ENCODE assay signal across 10 mouse cellular contexts in the genomic region with DNA sequence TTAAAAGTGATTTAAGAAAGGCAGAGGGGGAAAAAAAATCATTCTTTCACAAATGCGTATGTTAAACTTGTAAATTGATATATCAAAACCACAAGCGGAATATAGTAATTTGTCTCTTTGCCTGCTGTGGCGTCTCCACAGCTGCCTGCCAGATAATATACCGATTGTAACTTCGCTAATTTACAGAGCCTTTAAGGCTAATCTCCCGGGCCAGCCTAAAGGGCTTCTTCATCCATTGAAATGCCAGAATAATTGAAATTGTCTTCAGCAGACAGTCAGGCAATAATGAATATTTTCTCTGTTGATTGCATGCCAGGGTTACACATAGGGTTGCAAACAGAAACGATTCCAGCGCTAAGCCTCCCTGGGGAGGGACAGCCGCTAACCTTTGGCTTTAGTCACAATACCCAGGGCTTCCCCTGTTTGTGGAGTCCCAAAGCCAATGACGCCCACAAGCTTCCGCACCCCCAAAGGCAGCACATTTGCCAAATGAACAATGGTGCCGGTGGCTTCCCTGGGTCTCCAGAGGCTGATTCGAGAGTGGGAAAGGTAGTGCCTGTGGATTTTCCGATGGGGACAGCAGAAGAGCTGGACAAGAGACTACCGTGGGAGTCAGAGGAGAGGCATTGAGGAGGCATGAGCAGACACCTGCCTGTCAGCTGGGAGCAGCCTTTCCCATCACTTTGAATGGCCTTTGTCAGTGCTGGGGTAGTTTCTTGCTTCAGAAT.
A peak's percentile ranks its signal among the peaks of the same experiment; 100 is the strongest.
DNase-seq lines count a peak whose midpoint lies in the region; ATAC-seq lines count a peak whose summit lies in the region.
"Had no signal": no experiment of that assay in that cellular context is flagged by ENCODE, and none has a peak within 500 bp of the region (broad histone marks: within the 10 kb centered on the region; RNA-seq: fewer than 3 reads in every experiment).

No protein-coding gene starts in this region.

- peak overlapping the region; percentile 33; the same call in 1 of the 2 replicates for H3K4me2 ChIP-seq in kidney, embryonic 15.5 days
- peak overlapping the region; percentile 46 for H3K4me2 ChIP-seq in forebrain, embryonic 12.5 days
- peak overlapping the region; percentile 42 for H3K4me2 ChIP-seq in hindbrain, embryonic 13.5 days
- H3K4me2 ChIP-seq in neural tube, embryonic 13.5 days, result peak overlapping the region; percentile 48

- H3K9me3 ChIP-seq in kidney, embryonic 15.5 days (replicated peaks), result no peaks in the 10 kb centered on the region
- H3K9me3 ChIP-seq in forebrain, embryonic 12.5 days, result no peaks in the 10 kb centered on the region
- no peaks in the 10 kb centered on the region for H3K9me3 ChIP-seq in hindbrain, embryonic 13.5 days
- H3K9me3 ChIP-seq in neural tube, embryonic 13.5 days, result no peaks in the 10 kb centered on the region
- H3K9me3 ChIP-seq: G1E had no signal

- WGBS in kidney, embryonic 15.5 days, result 33% methylated on average over 15 of the region's 15 CpGs
- 8% methylated on average over 15 of the region's 15 CpGs for WGBS in forebrain, embryonic 12.5 days
- WGBS in hindbrain, embryonic 13.5 days, result 13% methylated on average over 15 of the region's 15 CpGs
- WGBS in neural tube, embryonic 13.5 days, result 13% methylated on average over 15 of the region's 15 CpGs

- no peak for DNase-seq in kidney, adult 8-10 months
- DNase-seq in right cerebral cortex, adult 18-20 months, result no peak
- no peak for DNase-seq in lung, postnatal 36 days
- no peak for DNase-seq in adrenal gland, adult (ENCODE audit: inconsistent age in 2 of 2, low spot score in 1 of 2)

- no peaks in the 10 kb centered on the region for H3K36me3 ChIP-seq in kidney, embryonic 15.5 days
- H3K36me3 ChIP-seq in forebrain, embryonic 12.5 days (replicated peaks), result no peaks in the 10 kb centered on the region
- H3K36me3 ChIP-seq in hindbrain, embryonic 13.5 days, result no peaks in the 10 kb centered on the region
- H3K36me3 ChIP-seq in neural tube, embryonic 13.5 days, result no peaks in the 10 kb centered on the region
- H3K36me3 ChIP-seq: G1E had no signal

- H3K27ac ChIP-seq in kidney, embryonic 15.5 days, result no peak overlapping the region
- no peak overlapping the region for H3K27ac ChIP-seq in forebrain, embryonic 12.5 days
- no peak overlapping the region for H3K27ac ChIP-seq in hindbrain, embryonic 13.5 days
- no peak overlapping the region; the same call in 1 of the 2 replicates for H3K27ac ChIP-seq in neural tube, embryonic 13.5 days (replicated peaks)
- H3K27ac ChIP-seq: macrophage had no signal

- no peak for ATAC-seq in kidney, embryonic 15.5 days (replicated peaks; ENCODE audit: low FRiP score)
- peak; percentile 47 for ATAC-seq in forebrain, embryonic 12.5 days (ENCODE audit: low FRiP score)
- ATAC-seq in hindbrain, embryonic 13.5 days (ENCODE audit: low FRiP score), result no peak
- ATAC-seq in neural tube, embryonic 13.5 days (ENCODE audit: low read depth), result peak; percentile 63

- H3K27me3 ChIP-seq in kidney, embryonic 15.5 days, result no peaks in the 10 kb centered on the region; the same call in 1 of the 2 replicates
- peaks cover 9% of the 10 kb centered on the region; the same call in 1 of the 2 replicates for H3K27me3 ChIP-seq in forebrain, embryonic 12.5 days
- H3K27me3 ChIP-seq in hindbrain, embryonic 13.5 days, result no peaks in the 10 kb centered on the region
- no peaks in the 10 kb centered on the region for H3K27me3 ChIP-seq in neural tube, embryonic 13.5 days

- peaks cover 9% of the 10 kb centered on the region for H3K4me1 ChIP-seq in kidney, embryonic 15.5 days
- peaks cover 15% of the 10 kb centered on the region for H3K4me1 ChIP-seq in forebrain, embryonic 12.5 days
- H3K4me1 ChIP-seq in hindbrain, embryonic 13.5 days (replicated peaks), result peaks cover 10% of the 10 kb centered on the region
- peaks cover 12% of the 10 kb centered on the region for H3K4me1 ChIP-seq in neural tube, embryonic 13.5 days (replicated peaks)

- no peak overlapping the region for H3K4me3 ChIP-seq in kidney, embryonic 15.5 days (replicated peaks)
- H3K4me3 ChIP-seq in forebrain, embryonic 12.5 days (replicated peaks), result no peak overlapping the region
- H3K4me3 ChIP-seq in hindbrain, embryonic 13.5 days, result peak overlapping the region; percentile 14
- H3K4me3 ChIP-seq in neural tube, embryonic 13.5 days, result peak overlapping the region; percentile 17

- no peak overlapping the region for H3K9ac ChIP-seq in kidney, embryonic 15.5 days
- no peak overlapping the region for H3K9ac ChIP-seq in forebrain, embryonic 12.5 days
- peak overlapping the region; percentile 19; the same call in 1 of the 2 replicates for H3K9ac ChIP-seq in hindbrain, embryonic 13.5 days
- H3K9ac ChIP-seq in neural tube, embryonic 13.5 days, result peak overlapping the region; percentile 43; the same call in 1 of the 2 replicates

Comparison
In these comparisons a context has a peak if more than half of its experiments do, and no peak if none do; other contexts are left out.
1. ATAC-seq: peak in forebrain, embryonic 12.5 days (single experiment) and neural tube, embryonic 13.5 days (single experiment); none in kidney, embryonic 15.5 days (single experiment) and hindbrain, embryonic 13.5 days (single experiment).
2. H3K4me3 ChIP-seq: peak in hindbrain, embryonic 13.5 days (single experiment) and neural tube, embryonic 13.5 days (single experiment); none in kidney, embryonic 15.5 days (single experiment) and forebrain, embryonic 12.5 days (single experiment).
3. H3K9ac ChIP-seq: peak in hindbrain, embryonic 13.5 days (single experiment) and neural tube, embryonic 13.5 days (single experiment); none in kidney, embryonic 15.5 days (single experiment) and forebrain, embryonic 12.5 days (single experiment).
4. Peak in every context shown above with its lines, with median percentiles within 50 percentile points of each other: H3K4me2 ChIP-seq.